Mouse (Mus musculus) brain, embryonic 14.5 days (tissue): ENCODE data around the gene Gm9999. TPM values are rescaled to one million over a fixed set of nuclear protein-coding genes. Genes with fewer than 3 reads are reported as not detected.
"Not testable (repeated sequence)": the region's sequence is repeated elsewhere in the genome, so short reads cannot be mapped to it uniquely, and the experiment has no call there.

ENCODE experiments used
- DNase-seq: peaks from one replicate; pipeline ENCODE4 v3.0.0-alpha.2; 2011; ENCODE audit warnings: low read depth
- CTCF ChIP-seq: fragments of 200-500 bp; IDR thresholded peaks from 2 replicates; pipeline ENCODE4 v1.5.1; 2012; ENCODE audit warnings: inconsistent platforms, mild to moderate bottlenecking, moderate library complexity, borderline replicate concordance; ENCODE audit not compliant: insufficient read depth, insufficient read length; ENCODE audit errors: extremely low read depth
- POLR2A ChIP-seq: fragments of 200-500 bp; IDR thresholded peaks from 2 replicates; pipeline ENCODE4 v1.6.1; 2012; ENCODE audit warnings: mild to moderate bottlenecking, inconsistent platforms, borderline replicate concordance; ENCODE audit not compliant: poor library complexity, insufficient read depth, insufficient read length, severe bottlenecking; ENCODE audit errors: extremely low read depth
- polyA plus RNA-seq: library from polyadenylated mRNA; depleted of rRNA; stranded (reverse); fragments of >200 nt; gene quantifications from 2 replicates; pipeline ENCODE4 v1.2.3, GENCODE M21; 2012; rRNA removed

The Gm9999 gene
- polyA plus RNA-seq, 1 experiment: not detected

DNA sequence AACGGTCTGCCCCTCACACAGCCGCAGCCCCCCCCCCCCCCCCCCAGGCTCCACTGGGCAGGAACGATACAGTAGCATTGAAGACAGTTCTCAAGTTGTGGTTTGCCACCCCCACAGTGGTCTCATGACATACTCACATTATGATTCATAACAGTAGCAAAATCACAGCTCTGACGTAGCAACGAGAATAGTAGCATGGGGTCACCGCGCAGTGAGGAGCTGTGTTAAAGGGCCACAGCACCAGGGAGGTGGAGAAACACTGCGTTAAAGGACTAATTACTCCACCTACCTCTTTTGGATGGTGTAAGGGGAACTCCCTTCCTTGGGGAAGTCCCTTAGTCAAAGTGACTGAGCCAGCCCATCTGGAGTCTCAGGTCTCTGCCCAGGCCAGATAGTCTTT, 39.1 kb downstream of the Gm9999 start:
- no peak for TF ChIP-seq POLR2A
- TF ChIP-seq CTCF: no peak
- no peak for DNase-seq

DNA sequence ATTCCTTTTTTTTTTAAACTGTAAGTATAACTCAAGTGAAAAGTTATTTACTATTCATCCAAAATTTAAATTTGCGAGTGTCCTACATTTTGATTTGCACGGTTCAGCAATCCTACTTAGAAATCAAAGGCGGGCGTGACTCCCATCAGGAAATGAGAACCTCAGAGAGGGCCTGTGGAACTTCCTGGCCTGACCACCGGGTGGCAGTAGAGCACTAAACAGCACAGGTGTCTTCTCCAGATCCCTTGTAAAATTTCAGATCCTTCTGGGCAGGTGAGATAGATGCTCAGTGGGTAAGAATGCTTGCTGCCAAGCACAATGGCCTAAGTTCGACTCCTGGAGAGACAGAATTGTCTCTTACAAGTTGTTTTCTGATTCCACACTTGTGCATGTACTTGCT, 40.1 kb downstream of the Gm9999 start:
- peak; percentile 82 for DNase-seq
- TF ChIP-seq CTCF (peak; percentile 90), POLR2A (no peak)

DNA sequence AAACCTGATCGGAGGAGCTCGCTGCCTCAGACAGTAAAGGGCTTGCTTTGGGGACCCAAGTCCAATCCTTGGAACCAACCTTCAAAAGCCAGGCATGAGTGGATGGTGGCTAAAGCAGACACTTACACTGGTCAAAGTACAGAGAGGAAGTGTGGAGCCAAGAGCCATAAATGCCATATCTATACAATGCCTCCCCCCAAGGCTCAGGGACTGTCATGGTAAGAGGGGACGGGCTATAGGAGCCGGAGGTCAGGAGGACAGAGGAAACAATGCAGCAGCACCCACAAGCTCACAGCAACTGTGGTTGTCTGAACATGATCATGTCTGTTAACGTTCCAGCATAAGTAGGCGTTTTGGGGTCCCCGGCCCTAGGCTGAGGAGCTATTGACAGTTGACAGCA, 41.1 kb downstream of the Gm9999 start:
- TF ChIP-seq CTCF (no peak), POLR2A (no peak)
- DNase-seq: no peak

DNA sequence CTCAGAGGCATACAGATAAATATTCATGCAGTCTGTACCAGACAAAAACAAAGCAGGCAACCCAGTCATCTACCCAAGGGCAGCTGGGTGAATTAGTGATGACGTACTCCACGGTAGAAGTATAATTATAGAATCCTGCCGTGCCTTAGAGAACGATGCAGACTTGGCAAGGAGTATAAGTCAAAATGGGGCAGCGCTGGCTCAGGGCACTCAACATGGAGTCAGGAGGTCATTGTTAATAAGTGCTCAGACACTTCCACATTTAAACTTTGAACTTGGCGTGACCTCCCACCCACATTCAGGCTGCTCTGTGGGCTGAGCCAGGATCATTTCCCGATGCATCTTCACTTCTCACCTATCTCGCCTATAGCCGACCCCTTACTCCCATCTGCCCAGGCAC, 42.0 kb downstream of the Gm9999 start:
- TF ChIP-seq CTCF (no peak), POLR2A (no peak)
- no peak for DNase-seq

DNA sequence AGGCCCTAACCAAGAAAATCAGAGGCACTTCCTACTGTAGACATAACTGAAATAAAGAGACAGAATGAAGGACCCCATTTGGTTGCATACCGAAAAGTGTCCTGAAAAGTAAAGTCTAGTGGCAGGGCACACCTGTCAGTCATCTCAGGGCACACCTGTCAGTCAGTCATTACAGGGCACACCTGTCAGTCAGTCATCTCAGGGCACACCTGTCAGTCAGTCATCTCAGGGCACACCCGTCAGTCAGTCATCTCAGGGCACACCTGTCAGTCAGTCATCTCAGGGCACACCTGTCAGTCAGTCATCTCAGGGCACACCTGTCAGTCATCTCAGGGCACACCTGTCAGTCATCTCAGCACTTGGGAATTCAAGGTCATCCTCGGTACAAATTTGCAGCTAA, 43.5 kb downstream of the Gm9999 start:
- DNase-seq: not testable (repeated sequence)

DNA sequence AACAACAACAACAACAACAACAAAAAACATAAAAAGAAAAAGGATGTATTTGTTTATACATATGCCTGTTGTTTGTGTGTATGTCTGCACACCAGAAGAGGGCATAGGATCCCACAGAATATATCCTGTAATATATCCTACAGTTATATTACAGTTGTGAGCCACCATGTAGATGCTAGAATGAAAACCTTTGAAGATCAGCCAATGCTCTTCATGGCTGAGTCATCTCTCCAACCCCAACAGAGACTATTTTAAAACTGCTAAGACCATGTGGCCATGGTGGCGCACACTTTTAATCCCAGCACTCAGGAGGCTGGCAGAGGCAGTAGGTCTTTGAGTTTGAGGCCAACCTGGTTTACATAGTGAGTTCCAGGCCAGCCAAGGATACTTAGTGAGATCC, 44.1 kb downstream of the Gm9999 start:
- TF ChIP-seq CTCF (no peak), POLR2A (no peak)
- DNase-seq: no peak

DNA sequence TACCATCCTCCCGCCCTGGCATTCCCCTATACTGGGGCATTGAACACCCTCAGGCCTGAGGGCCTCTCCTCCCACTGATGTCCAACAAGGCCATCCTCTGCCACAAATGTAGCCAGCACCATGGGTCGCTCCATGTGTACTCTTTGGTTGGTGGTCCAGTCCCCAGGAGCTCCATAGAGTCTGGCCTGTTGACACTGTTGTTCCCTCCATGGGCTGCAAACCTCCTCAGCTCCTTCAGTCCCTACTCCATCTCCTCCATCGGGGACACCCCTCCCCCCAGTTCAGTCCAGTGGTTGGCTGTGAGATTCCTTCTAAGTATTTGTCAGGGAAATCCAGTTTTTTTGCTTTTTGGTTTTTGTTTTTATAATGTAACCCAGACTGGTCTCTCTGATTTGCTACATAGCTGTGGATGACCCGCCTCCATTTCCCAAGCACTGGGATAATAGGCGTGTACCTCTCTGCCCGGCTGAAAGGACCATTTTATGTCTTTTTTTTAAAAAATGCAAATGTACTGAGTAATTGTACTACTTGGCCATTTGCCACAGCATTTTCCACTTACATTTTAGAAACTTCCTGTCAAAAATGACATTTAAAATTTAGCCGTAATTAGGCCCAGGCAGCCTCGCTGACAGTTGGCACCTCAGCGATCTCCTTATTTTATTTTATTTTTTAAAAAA, 47.3 kb downstream of the Gm9999 start:
- no peak for TF ChIP-seq POLR2A
- no peak for TF ChIP-seq CTCF
- peak; percentile 54 for DNase-seq

DNA sequence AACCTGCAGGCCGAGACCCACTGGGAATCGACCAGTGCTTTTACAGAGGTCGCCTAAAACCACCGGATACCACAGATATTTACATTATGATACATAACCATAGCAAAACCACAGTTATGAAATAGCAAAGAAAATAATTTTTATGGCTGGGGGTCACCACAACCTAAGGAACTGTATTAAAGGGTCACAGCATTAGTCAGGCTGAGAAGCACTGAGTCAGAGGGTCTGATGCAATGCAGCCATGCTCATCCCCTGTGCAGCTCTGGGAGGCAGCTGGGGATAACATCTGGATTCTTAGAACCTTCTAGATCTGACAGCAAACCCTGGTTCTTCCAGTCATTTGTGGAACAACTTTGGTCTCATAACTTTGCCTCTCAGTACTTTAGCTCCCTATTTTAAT, 48.0 kb downstream of the Gm9999 start:
- no peak for DNase-seq
- no peak for TF ChIP-seq POLR2A
- no peak for TF ChIP-seq CTCF

DNA sequence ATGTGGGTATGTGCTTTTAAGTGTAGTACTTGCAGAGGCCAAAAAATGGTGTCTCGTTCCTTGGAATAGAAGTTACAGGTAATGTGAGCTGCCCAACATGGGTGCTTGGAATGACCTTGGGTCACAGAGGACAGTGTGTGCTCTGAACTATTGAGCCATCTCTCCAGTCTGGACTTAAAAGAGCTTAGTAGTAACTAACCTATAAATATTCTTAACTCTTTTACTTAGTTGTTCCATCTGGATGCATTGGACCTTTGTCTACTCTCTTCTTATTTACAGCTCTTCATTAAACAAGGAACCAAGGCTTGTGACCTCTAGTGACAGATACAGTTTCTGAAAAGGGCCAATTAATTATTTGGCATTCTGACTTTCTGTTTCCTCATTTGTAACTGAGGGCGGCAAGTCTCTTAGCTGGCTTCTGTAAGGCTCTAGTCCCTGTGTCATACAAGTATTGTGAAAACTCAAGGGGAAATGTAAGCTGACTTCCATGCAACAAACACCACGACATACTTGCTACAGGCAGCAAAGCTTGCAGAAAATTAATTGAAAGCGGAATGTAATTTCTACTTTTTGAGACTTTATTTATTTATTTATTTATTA, 51.5 kb downstream of the Gm9999 start:
- TF ChIP-seq CTCF: no peak
- TF ChIP-seq POLR2A: no peak
- DNase-seq: no peak

DNA sequence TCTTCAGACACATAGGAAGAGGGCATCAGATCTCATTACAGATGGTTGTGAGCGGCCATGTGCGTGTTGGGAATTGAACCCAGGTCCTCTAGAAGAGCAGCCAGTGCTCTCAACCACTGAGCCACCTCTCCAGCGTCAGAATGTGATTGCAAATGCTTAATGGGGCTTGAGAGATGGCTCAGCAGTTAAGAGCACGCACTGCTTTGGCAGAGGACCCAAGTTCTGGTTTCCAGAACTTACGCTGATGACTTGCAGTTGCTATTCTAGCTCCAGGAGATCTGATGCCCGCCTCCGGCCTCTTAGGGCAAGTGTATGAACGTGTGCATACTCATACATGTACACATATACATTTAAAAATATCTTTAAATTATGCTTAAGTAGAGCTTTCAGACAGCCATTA, 52.0 kb downstream of the Gm9999 start:
- TF ChIP-seq POLR2A: no peak
- TF ChIP-seq CTCF: no peak
- DNase-seq: no peak

Other genes with a start within 250 kb of the Gm9999 start
- 0.22 TPM in 1 of 2 replicates, not detected in the other for gene Saa1, start 240.6 kb upstream of the Gm9999 start, polyA plus RNA-seq
- not detected in 2 replicates for gene Saa2, start 231.8 kb upstream of the Gm9999 start, polyA plus RNA-seq
- gene Hps5, start 187.5 kb upstream of the Gm9999 start, polyA plus RNA-seq: 22.6 and 24.6 TPM in 2 replicates
- 28.7 and 29.0 TPM in 2 replicates for gene Gtf2h1, start 187.5 kb upstream of the Gm9999 start, polyA plus RNA-seq
- gene Ldha, start 142.1 kb upstream of the Gm9999 start, polyA plus RNA-seq: 286 and 288 TPM in 2 replicates
- 0.16 and 0.20 TPM in 2 replicates for gene Ldhc, start 122.4 kb upstream of the Gm9999 start, polyA plus RNA-seq
- 150 and 162 TPM in 2 replicates for gene Tsg101, start 63.6 kb upstream of the Gm9999 start, polyA plus RNA-seq
- gene Uevld, start 25.1 kb upstream of the Gm9999 start, polyA plus RNA-seq: 6.5 and 7.5 TPM in 2 replicates
- gene Spty2d1, start 24.8 kb downstream of the Gm9999 start, polyA plus RNA-seq: 5.4 and 6.2 TPM in 2 replicates
- 17.4 and 22.6 TPM in 2 replicates for gene Tmem86a, start 67.0 kb downstream of the Gm9999 start, polyA plus RNA-seq
- gene Ptpn5, start 150.1 kb downstream of the Gm9999 start, polyA plus RNA-seq: 166 and 218 TPM in 2 replicates
- not detected in 2 replicates for gene Mrgpra6, start 221.3 kb downstream of the Gm9999 start, polyA plus RNA-seq